Mouse (Mus musculus) bone marrow macrophage, adult 2 months (primary cell): ENCODE measurements around the gene Gcdh.

Source experiments
- CTCF ChIP-seq: IDR thresholded peaks from 2 replicates; pipeline ENCODE4 v1.5.1; 2012; ENCODE audit warnings: low read depth, mild to moderate bottlenecking, low read length, moderate library complexity
- POLR2A ChIP-seq: IDR thresholded peaks from 2 replicates; pipeline ENCODE4 v1.6.1; 2012; ENCODE audit warnings: mild to moderate bottlenecking, low read depth, low read length, borderline replicate concordance

GRCm38 (mm10) chr8:84840248-84840999 is 53.3 kb downstream of the Gcdh start, which contains the start of gene Rad23a:
- TF ChIP-seq POLR2A (no peak), CTCF (no peak)
